Mouse (Mus musculus) CH12F3 (cell line): ENCODE measurements at regions not wholly inside any gene's neighbourhood (a gene's known extent, or its start where the extent isn't known, plus 50 kb on each side); places are given as distances from the start of the nearest gene placed in this dataset.

Experiments
- in situ Hi-C: fragments of 300-500 bp; cut with MboI; formaldehyde crosslinking; loops from 2 replicates; pipeline ENCODE4 v1.14.3; 2020; ENCODE audit warnings: low sequenced_read_pairs

DNA sequence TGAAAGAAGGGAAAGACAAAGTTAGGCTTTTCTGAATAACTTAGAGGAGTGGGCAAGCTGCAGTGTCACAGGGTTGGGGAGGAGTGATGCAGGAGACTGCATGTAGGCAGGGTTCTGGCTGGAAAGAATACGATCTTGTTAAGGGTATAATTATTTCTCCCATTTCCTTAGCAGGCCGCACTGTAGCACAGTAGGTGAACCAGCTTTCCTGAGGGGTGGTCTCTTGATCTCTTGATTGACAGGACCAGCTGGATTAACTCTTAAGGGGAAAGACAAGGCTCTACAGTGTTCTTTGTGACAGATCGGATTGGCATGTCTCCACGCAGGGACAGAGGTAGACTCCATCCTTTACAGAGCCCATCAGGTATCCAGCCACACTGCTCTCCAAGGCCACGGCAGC, 54.5 kb upstream of the Meis1 start:
- in situ Hi-C loops: no loop called here

DNA sequence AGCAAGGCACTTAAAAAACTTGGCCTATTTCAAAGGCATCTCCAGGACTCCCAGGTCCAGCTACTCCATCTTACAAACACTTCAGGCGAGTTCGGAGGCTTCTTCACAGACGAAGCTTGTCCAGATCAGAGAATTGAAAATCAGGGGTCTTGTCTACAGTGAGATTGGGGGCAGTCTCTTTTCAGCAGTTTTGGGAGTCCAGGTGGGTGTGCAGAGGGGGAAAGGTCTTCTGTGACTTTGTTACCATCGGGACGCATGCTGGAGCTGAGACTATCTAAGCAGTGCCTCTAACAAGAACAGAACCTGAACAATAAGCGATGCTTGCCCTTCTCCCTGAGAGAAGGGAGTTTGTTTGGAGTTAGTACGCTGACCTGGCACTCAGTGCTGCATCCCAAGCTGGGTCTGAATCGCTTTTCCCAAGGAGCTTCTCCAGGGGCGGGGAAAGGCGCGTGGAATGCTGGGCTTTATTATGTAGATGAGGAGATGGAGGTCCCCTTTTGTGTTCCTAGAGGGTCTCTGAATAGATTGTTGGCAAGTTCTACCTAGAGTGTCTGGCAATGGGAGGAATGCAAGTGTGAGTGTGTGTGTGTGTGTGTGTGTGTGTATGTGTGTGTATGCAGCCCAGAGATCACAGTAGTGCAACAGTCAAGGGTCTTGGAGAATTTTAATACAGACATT, 55.2 kb upstream of the Meis1 start:
- in situ Hi-C loops: no loop called here

DNA sequence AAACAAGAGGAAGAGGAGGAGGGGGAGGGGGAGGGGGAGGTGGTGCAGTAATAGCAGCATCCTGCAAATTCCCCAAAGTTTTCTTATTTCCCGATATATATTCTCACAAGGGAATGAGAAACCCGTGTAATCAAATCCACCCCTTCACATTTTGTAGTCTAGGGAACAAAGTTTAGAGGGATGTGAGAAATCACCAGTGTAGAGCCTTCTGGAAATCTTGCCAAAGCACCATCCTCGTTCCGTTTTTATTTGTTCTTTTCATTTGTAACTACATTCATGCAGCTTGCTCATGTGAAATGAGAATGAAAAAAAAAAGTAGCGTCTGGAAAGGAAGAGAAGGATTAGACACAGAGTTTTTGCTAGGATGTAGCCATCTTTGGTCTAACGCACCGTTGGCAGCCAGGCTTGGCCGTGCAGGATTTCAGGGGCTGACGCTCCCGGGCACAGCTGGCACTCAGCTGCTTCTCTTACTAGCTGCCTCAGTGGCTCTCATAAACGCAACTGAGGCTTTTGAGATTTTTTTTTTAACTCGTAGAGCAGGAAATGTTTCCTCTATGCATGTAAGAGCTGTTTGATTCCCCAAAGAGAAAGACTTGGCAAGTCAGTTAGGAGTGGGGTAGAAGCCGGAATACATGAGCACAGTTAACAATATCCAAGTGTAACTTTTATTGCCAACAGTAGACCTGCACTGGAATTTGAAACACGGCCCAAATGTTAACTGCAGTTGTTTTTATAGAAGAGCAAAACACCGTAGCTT, 72.5 kb upstream of the Meis1 start:
- in situ Hi-C loops: no loop called here

DNA sequence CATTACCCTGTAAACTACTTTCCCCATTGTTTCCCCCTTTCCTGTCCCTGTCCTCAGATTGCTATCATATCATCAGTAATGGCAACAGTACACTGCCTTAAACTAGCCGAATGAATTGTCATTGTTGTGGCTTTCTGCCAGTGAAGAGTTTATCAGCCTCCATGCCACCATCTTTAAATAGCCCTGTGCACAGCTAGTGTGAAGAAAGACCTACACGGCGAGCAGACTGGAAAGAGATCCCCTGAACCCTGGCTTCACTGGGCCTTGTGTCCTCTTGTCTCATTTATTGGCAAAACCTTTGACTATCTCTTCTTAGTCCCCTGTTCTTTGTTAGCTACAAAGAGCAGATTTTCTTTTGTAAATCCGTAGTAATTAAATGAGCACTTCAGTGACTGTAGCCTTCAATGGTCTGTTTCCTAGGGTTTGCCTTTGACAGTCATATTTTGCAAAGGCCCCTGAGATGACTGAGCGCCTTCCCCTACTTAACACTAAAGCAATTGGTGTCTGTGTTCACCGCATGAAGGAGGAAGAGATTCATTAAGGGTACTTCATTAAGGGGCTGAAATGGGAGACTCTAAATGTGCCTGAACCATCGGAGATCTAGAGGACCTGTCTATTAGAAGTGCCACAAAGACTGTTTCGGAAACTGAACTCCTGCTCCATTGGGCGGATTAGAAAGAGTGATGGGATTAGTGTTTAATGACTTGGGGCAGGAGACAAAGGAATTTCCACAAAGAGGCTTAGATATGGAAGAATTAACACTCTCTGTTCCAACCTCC, 74.4 kb upstream of the Meis1 start:
- in situ Hi-C loops: no loop called here

DNA sequence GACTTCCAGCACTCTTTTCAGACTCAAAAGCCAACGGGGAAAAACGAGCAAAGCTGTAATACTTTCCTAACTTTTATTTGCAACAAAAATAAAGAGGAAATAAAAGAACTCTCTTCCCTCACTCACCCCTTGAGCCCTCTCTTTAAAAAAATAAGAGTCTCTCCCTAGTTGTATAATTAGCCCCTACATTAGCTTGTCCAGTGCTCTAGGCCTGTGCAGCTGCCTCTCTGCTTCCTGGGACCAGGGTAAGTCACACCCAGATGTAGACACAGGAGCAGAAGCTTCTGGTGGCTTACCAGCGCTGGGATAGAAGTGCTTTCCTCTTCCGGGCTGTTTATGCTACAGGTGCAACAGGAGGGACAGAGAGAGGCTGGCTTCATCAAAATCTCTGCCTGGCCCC, 75.0 kb upstream of the Meis1 start:
- in situ Hi-C loops: no loop called here

DNA sequence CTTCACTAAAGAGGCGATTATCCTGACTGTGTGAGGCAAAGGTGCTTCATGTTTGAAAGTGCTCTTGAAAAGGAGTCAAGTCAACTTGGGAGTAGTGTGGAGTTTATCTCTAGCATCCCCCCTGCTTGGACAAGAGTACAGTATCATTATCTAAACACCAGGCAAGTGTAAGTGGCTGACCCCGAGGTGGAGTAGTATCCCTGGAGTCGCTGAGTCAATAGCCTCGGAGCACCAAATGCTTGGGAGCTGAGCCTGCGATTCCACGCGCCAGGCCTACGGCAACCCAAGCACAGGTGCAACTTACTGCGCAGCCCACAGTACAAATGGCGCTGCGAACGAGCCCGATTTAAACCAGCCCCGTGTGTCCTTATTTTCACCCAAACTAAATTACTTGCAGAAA, 75.4 kb upstream of the Meis1 start:
- in situ Hi-C loops: no loop called here

DNA sequence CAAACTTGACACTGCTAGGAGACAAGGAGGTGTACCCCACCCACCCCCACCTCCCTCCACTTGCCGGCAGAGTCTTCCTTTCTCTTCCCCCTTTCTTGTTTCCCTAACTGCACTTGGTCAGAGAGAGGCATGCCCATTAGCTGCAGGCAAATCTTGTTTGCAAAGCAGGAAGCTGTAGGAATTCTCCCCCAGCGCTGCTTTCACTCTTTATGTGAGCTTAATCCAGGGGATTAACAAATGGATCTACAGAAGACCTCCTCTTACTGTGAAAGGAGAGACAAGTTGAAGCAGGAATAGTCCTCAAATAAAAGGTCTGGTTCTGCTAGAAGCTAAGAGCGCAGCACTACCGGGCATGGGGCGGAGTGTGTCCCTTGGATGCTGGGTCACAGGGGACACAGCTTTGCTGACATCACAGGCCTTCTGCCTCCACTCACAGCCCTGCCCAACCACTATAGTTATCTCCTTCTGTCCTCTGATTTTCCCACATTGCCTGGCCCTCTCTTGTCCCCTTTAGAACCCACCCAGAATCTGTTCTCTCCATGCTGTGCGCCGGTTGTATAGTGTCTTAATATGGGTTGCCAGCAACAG, 84.3 kb upstream of the Meis1 start:
- in situ Hi-C loops: no loop called here

DNA sequence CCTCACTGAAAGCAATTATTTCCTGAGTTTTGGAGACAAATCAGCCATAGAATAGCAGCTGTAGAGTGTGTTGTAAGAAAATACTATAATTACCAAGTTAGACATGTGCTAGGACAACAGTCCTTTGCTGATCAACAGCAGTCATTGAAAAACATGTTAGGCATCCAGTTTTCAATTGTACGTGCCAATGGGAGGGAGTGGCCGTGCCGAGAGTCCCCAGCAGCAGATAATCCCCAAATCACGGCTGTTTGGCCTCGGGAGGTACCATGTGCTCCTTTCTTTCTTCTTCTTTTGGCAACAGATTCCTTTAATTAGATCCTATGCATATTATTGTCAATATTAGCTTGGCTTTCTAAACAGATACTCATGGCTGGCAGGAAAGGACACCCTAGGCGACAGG, 88.4 kb upstream of the Meis1 start:
- in situ Hi-C loops: no loop called here

DNA sequence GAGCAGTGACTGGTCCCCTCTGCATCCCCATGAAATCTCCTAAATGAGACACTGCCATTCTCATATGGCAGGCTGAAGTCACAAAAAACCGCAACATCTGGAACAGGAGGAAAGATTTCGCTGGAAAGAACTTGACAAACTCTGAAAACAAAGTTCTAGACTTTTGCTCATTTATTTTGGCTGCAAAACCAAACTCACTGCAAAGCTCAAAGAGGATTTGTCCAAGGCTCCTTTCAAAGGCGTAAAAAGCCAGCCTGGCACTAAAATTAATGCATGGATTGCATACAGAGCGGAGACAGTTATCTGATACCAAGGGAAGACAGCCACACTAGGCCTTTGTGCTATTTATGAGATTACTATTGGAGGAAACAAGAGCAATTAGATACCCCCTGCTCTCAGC, 90.3 kb upstream of the Meis1 start:
- in situ Hi-C loops: no loop called here

DNA sequence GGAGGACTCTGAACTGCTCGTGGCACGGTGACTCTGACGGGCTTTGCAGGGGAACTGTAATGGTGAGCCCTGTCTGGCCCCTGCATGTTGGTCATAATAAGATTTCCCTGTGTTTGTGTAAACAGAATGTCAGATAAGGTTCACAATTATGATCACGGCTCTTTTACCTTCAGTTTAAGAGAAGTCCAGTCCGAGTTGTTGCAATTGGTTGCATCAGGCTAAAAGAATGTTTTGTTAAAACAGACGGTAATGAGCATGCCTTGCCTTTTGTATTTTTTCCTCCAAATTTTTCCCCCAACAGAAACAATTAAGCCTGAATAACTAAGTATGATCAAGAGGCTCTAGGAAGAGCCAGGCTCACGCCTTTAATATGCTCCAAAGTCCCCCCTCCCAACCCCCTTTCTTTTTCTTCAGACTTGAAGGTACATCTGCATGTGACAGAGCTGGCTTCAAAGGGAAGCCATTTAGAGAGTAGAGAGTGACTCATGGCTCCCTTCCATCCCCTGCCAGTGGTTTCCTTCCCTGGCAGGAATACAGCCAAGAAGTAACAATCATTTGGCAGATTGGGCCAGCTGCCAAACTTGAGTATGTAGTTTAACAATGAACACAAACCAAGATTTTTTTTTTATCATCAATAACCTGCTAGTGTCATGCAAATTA, 93.3 kb upstream of the Meis1 start:
- in situ Hi-C loops: no loop called here

DNA sequence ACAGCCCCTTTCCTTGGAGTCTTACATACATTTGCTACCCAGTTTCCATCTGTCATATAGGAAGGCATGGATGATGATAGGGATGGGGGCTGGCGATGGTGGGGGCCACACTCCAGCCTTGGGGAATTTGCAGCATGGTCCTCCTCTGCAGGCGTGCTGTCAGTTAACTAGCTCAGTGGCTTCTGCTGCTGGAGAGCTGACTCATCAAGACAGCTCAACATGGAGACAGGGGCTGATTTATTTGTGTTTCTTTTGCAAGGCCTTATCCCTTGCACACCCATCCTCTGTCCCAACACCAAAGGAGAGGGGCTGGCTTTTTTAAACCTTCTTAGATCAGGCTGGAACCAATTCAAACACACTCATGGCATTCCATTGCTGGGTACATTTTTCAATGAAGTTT, 98.3 kb upstream of the Meis1 start:
- in situ Hi-C loops: no loop called here

DNA sequence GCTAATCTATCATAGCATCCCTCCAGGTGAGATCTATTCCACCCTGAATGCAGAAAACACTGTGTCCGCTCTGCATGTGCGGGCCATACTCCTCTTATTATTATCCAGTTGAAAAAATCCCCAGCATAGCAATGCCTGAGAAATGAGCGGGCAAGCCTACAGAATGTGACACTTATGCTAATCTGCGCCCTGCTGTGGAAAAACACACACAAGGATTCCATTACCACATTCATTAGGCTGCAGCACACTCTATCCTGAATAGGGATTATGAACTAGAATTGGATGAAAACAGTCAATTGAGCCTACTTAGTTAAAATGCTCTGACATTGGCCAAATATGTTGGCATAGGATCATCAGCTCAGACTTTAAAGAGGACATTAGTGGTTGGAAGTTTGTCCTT, 99.5 kb upstream of the Meis1 start:
- in situ Hi-C loops: no loop called here

DNA sequence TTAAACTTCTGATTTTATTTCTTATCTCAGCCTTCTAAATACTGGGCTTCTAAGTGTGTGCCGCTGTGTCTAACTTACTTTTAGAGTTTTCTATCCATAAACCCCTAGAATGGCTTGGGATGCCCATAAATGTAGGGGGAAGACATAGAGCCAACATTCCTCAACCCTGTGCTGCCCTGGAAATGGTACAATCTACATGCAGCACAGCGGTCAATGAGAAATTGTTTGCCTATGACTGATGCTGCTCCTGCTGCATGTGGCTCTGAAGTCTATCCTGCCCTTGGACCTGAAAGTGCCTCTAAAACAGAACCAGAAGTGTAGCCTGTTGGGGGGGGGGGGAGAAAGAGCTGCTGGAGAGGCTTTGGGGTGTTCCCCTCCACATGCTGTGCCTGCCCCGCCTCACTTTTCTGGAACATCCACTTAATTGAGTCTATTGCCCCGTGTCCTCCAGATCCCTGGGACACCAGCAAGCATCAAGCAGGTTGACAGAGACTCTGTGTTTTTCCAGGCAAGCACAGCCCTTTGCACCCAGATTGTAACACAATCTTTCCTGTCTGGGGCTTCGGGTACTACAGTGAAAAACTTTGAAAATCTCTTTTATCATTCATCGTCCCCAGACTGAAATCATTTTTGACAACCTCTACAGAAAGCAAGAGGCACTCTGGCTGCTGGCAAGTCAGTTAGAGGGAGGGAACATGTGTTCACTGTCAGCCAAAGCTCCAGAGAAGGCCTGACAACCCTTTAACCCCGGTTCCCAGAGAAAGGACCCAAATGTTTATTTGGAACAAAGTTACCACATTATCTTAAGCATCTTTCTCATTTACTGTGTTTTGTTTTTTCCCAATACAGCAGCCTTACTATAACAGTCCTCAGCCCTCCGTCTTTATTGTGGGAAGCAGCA, 101.4 kb upstream of the Meis1 start:
- in situ Hi-C loops: no loop called here

DNA sequence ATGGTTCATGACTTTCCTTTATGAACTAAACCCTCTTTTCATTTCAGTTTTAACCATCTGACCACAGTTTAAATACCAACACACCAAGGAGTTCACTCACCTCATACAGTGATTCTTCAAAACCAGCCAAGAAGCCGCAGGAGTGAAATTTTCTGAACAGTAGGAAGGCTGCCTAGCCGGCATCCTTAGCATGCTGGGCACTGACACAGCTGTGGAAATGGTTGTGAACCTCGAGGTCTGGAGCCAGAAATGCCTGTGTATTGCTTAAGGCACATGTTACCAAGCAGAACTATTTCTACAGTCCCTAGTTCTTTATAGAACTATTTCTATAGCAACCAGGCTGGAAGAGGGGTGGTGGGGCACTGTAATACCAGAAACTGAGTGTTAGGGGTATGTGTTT, 102.1 kb upstream of the Meis1 start:
- in situ Hi-C loops: no loop called here

DNA sequence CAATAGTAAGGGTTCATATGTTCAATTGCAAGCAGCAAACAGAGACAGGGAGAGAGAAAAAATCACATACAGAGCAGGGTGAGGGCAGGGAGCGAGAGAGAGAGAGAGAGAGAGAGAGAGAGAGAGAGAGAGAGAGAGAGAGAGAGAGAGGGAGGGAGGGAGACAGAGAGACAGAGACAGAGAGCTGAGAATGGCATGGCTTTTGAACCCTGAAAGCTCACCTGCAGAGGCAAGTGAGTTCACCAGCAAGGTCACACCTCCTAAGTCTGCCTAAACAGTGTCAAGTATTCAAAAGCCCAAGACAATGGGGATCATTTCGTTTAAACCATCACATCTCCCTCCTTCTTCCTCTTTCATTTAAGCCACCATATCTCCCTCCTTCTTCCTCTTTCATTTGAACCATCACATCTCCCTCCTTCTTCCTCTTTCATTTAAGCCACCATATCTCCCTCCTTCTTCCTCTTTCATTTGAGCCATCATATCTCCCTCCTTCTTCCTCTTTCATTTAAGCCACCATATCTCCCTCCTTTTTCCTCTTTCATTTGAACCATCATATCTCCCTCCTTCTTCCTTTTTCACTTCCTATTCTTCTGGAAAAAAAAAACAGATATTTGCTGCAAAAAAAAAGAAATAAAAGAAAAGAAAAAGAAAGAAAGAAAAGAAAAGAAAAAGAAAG, 116.7 kb upstream of the Meis1 start:
- in situ Hi-C loops: no loop called here

DNA sequence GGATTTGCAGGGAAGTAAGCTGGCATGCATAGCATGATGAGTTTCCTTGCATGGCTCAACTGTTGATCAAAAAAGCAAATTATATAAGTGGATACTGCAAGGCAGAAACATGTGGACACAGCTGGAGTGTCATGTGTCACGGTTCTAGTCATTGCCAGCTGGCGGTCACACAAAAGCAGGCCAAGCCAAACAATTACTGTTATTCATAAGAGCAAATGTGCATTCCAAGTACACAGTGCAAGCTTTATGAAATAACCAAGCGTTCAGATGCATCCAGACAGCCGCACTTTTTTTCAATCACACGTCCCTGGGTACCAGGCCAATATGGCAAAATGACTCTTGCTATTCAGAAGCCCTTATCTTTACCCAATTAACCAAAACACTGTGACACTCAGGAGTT, 119.6 kb upstream of the Meis1 start:
- in situ Hi-C loops: no loop called here

DNA sequence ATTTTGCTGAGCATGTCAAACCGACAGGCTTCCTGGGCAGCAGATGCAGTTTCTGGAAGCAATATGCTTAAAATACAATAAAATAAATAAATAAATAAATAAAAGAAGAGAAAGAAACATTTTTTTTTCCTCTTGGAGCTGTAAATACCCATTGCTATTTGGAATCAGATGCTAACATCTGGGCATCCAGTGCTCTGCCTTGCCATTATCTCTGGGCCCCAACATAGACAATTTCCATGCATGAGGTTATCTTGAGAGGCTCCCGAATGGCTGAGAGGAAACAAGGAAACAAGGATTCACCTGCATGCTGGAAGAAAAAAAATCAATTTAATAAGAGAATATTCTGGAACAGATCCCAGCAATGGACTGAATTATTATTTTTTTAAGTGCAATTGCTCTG, 120.0 kb upstream of the Meis1 start:
- in situ Hi-C loops: no loop called here

DNA sequence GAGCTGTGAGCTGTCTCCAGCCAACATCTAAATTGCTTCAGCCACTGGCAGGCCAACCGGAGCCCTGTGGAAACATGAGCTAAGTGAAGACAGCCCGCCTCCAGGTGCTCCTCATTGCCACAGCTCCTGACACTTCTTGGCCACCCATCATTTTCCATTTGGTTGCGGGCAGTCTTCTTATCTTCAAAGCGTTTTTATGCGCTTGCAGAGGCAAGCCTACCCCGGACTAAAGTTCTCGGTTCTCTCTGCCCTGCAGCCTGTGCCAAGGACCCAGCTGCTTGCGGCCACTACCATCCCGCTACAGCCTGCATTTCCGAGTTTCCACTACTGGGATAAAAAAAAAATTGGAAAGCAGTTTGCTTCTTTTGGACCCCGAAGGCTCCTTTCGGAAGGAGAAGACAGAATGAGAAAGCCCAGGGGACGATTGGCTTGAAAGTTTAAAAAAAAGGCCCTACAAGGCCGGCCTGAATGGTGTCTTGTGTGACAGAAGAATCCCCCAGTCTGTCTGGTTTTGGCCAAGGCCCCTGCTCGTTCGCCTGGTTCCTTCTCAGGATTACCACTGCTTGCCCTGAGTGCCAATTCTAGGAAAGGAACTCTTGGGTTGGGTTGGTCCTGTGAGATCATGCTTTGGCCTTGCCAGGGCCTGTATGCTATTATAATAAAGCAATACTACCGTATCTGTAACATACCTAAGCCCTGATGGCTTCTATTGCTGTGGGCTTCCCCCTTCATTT, 124.6 kb upstream of the Meis1 start:
- in situ Hi-C loops: no loop called here

DNA sequence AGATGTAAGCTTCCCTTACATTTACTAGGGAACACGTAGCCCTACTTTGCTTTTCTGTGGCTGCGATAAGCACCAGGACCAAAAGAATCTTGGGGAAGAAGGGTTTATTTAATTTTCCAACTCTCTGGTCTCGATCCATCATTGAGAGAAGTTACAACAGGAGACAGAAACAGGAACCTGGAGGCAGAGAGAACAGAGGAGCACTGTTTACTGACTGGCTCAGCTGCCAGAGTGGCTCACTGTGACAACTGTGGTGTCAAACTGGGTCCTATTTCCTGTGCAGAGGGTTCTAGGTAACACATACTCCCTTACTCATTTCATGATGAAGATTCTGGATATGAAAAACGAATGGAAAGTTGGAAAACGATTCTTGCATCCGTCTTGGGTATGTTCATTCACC, 125.7 kb upstream of the Meis1 start:
- in situ Hi-C loops: no loop called here
